Mouse (Mus musculus): ENCODE data around the gene 2310057N15Rik.

- TF ChIP-seq POLR2A (IDR thresholded peaks at IDR 0.05; ENCODE audit: insufficient read depth, low read length) (no peak), EP300 (IDR thresholded peaks at IDR 0.05; ENCODE audit: insufficient read depth, low read depth, low read length) (no peak), CTCF (IDR thresholded peaks at IDR 0.05; ENCODE audit: low read depth, low read length) (no peak)
These were observed 37.8 kb upstream of the 2310057N15Rik start, which contains the start of gene Gm20741 for GRCm38 (mm10) chr16:88811827-88812226.
